Mouse (Mus musculus) hindbrain, embryonic 12.5 days (tissue): ENCODE results near the gene Ahdc1. TPM values are rescaled to one million over a fixed set of nuclear protein-coding genes. Genes with fewer than 3 reads are reported as not detected.
"Not testable (repeated sequence)": the region's sequence is repeated elsewhere in the genome, so short reads cannot be mapped to it uniquely, and the experiment has no call there.

Experiments used
- ATAC-seq: fragments of 200-750 bp; cut with Nextera tagmentation; 2 replicates; pipeline ENCODE4 v1.8.0; 2017; ENCODE audit warnings: moderate TSS enrichment; ENCODE audit not compliant: low FRiP score
- H3K27ac ChIP-seq: fragments of 300-500 bp; sonication (generic); 2 replicates; pipeline ENCODE4 v1.5.1; 2016; ENCODE audit warnings: mild to moderate bottlenecking
- H3K27me3 ChIP-seq: fragments of 300-500 bp; sonication (generic); 2 replicates; pipeline ENCODE4 v1.6.1; 2016; ENCODE audit warnings: mild to moderate bottlenecking
- H3K36me3 ChIP-seq: fragments of 300-500 bp; sonication (generic); 2 replicates; pipeline ENCODE4 v1.6.1; 2016; ENCODE audit warnings: mild to moderate bottlenecking
- H3K4me1 ChIP-seq: fragments of 300-500 bp; sonication (generic); 2 replicates; pipeline ENCODE4 v1.6.1; 2016
- H3K4me2 ChIP-seq: fragments of 300-500 bp; sonication (generic); replicated peaks from 2 replicates; pipeline ENCODE4 v1.6.1; 2016; ENCODE audit warnings: mild to moderate bottlenecking
- H3K4me3 ChIP-seq: fragments of 300-500 bp; sonication (generic); 2 replicates; pipeline ENCODE4 v1.5.1; 2016; ENCODE audit warnings: mild to moderate bottlenecking
- H3K9ac ChIP-seq: fragments of 300-500 bp; sonication (generic); 2 replicates; pipeline ENCODE4 v1.6.1; 2016; ENCODE audit warnings: mild to moderate bottlenecking, moderate library complexity
- H3K9me3 ChIP-seq: fragments of 300-500 bp; sonication (generic); replicated peaks from 2 replicates; pipeline ENCODE4 v1.6.1; 2016; ENCODE audit warnings: mild to moderate bottlenecking
- WGBS: fragments of 180-500 bp; shearing (Covaris S2); methylation state at CpG from one replicate; pipeline ENCODE4 v1.1.7; 2016; 5-methylcytosine and 5-hydroxymethylcytosine counted together
- polyA plus RNA-seq: library from polyadenylated mRNA; unstranded; fragments of >200 nt; fragmentation: Nextera tagmentation; extraction: Ambion mirVana; gene quantifications from 2 replicates; pipeline ENCODE4 v1.2.1, GENCODE M21; 2016

Gene Ahdc1
- polyA plus RNA-seq, 1 experiment from 2014 or later = 15.3 TPM

DNA sequence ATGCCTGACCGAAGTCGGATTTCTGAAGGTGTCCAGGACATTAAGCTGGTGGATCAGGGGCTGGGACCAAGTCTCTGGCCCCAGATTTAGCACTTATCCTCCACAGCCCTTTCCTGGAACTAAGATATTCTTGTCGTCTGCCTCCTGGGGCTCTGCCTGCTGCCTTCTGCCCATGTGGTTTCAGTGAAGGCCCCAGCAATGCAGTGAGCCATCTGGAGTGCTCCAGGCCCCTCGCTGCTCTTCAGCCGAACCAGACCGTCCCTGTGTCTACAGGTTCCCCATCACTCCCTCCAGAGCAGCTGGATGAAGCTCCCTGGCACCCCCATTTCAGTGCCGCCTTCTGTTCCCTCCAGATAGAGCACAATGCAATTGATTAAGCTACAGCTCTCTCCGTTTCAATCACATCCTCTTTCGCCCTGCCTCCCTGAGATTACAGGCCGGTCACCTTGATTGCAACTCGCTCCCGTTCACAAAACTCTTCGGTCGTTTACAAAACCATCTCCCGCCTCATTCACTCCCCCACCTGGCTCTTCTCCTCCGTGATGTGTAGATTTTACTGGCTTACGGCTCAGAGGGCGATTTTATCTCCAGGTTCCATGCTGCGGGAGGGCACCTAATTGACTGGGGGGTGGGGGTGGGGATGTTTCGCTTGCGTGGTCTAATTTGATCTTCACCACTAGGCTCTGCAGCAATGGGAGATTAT is 7.6 kb upstream of the Ahdc1 start:
- Histone ChIP-seq H3K4me2 (no peak overlapping the region; the same call in 1 of the 2 replicates), H3K9me3 (no peaks in the 10 kb centered on the region), H3K4me1 (peaks cover 32% of the 10 kb centered on the region), H3K27me3 (no peaks in the 10 kb centered on the region), H3K4me3 (no peak overlapping the region), H3K9ac (no peak overlapping the region), H3K36me3 (no peaks in the 10 kb centered on the region), H3K27ac (peak overlapping the region; percentile 41; the same call in 1 of the 2 replicates)
- 0 out of 2 replicates have a peak, but pooled peaks have one; percentile 40 for ATAC-seq
- WGBS = 45% methylated on average over 21 of the region's 21 CpGs

DNA sequence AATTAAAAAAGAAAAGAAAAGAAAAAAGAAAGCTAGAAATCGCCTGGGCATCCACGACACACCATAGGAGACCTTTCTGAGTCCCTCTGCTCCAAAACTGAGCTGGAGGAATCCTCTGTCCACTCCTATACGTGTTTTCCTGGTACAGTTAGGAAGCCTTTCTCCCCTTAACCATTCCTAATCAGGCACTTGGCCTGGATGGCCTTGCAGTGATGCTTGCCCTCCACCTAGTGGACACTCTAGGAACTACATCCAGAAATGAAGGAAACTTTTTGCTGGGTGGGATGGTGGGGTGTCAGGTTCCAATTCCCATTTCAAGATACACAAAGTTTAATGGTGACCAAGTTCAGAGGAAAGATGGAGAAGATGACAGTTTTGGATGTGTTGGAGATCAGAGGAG is 5.8 kb upstream of the Ahdc1 start:
- Histone ChIP-seq H3K27me3 (peaks cover 10% of the 10 kb centered on the region), H3K27ac (no peak overlapping the region), H3K36me3 (no peaks in the 10 kb centered on the region), H3K4me2 (no peak overlapping the region), H3K4me1 (peaks cover 32% of the 10 kb centered on the region), H3K4me3 (no peak overlapping the region), H3K9me3 (no peaks in the 10 kb centered on the region), H3K9ac (no peak overlapping the region)
- no peak for ATAC-seq
- 5% methylated on average over 3 of the region's 3 CpGs for WGBS

DNA sequence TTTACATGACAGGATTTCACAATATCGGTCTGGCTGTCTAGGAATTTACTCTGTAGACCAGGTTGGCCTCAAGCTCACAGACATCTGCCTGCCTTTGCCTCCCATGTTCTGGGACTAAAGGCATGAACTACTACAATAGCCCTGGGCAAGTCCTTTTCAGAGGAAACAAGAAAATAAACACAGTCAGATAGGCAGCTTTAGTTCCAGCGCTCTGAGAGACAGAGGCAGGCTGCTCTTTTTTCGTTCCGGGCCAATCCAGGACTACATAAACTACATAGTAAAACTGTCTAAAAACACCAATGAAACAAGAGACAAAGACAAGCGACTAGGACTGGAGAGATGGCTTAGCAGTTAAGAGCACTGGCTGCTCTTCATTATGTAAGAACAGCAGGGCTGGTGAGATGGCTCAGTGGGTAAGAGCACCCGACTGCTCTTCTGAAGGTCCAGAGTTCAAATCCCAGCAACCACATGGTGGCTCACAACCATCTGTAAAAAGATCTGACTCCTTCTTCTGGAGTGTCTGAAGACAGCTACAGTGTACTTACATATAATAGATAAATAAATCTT is 5.1 kb upstream of the Ahdc1 start:
- WGBS = 64% methylated on average over 6 of the region's 6 CpGs
- not testable (repeated sequence) for H3K27ac ChIP-seq, ATAC-seq, H3K9ac ChIP-seq, H3K4me3 ChIP-seq, H3K4me2 ChIP-seq, H3K9me3 ChIP-seq, H3K36me3 ChIP-seq
- Histone ChIP-seq H3K4me1 (peaks cover 40% of the 10 kb centered on the region), H3K27me3 (peaks cover 18% of the 10 kb centered on the region)

DNA sequence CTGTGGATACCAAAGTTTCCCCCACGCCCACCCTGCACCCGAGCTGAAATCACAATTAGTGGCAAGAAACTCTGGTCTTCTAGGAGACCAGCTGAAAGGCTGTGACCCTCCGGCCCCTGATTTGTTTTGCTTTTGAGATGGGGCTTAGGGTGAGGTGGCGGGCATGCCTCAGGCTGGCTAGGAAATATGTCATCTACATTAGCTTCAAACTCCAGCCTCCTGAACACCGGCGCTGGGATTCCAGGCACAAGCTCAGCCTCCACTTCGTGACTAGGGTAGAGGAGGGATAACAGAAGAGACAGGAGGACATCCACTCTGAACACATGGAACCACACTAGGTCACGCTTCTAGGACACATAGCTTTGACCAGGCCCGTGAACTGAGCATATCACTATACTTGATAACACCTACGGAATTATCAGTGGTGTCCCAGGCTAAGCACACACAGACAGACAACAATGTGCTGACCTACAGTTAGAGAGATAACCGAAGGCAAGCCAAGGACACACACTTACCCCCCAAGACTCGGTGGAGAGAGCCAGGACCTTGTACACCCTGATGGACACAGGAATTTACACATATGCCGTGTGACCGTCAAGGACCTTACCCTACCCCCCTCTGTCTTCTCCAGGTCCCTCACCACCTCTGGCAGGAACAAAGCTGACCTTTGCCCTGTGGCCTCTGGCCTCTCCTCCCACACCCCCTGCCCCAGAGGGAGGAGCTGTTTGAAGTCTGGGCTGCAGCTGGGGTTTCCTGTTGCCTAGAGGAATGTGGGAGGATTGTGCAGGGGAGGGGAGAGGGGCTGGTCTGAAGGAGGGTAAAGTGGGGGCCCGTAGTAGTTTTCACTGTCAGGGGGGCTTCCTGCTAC is 3.3 kb upstream of the Ahdc1 start:
- Histone ChIP-seq H3K9ac (peak overlapping the region; percentile 13; the same call in 1 of the 2 replicates), H3K4me3 (no peak overlapping the region), H3K27ac (no peak overlapping the region), H3K4me2 (no peak overlapping the region), H3K27me3 (peaks cover 19% of the 10 kb centered on the region), H3K36me3 (no peaks in the 10 kb centered on the region), H3K9me3 (no peaks in the 10 kb centered on the region), H3K4me1 (peaks cover 31% of the 10 kb centered on the region)
- WGBS = 31% methylated on average over 15 of the region's 15 CpGs
- no peak for ATAC-seq

DNA sequence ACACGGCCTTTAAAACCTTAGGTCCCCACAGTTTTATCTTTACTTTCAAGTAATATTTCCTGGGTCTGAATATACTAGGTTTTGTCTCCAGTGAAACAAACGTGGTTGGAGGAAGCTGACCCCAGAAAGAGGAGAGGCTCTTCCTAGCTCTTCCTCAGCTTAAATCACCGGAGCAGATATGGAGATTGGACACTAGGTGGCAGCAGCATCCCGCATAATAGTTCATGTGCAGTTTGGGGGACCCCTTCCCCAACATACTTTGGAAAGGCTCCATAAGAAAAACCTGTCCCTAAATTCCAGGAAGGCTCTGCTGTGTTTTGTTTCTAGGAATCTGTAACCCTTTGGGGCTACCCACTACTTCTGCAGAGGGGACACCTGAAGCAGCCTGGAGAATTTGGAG is 1.9 kb upstream of the Ahdc1 start:
- WGBS = under 1% methylated on average over 4 of the region's 4 CpGs
- Histone ChIP-seq H3K27me3 (peaks cover 19% of the 10 kb centered on the region), H3K9me3 (no peaks in the 10 kb centered on the region), H3K27ac (no peak overlapping the region), H3K9ac (no peak overlapping the region), H3K4me2 (no peak overlapping the region), H3K4me1 (peaks cover 32% of the 10 kb centered on the region), H3K4me3 (no peak overlapping the region), H3K36me3 (no peaks in the 10 kb centered on the region)
- ATAC-seq = no peak

DNA sequence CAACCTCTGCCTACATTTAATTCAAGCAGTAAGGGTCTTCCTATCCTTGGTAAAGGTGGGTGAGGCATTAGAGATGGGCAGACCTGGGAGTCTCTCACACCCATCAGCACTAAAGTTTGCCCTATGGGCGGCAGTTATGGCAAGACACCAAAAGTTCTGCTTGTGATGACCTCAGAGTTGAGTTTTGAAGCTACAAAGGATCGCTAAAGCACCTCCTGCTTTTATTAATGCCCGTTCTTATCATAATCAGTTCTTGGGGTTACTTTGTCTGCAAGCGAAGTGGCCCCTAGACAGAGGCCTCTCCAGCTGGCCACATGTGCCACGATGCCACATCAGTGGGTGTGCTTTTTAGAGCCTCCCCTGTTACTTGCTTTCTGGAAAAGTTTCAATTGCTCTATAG is 1.4 kb upstream of the Ahdc1 start:
- Histone ChIP-seq H3K4me1 (peaks cover 38% of the 10 kb centered on the region), H3K4me2 (no peak overlapping the region), H3K9me3 (no peaks in the 10 kb centered on the region), H3K27ac (no peak overlapping the region), H3K9ac (no peak overlapping the region), H3K36me3 (no peaks in the 10 kb centered on the region), H3K27me3 (peaks cover 19% of the 10 kb centered on the region), H3K4me3 (no peak overlapping the region)
- ATAC-seq = no peak
- 62% methylated on average over 5 of the region's 5 CpGs for WGBS

DNA sequence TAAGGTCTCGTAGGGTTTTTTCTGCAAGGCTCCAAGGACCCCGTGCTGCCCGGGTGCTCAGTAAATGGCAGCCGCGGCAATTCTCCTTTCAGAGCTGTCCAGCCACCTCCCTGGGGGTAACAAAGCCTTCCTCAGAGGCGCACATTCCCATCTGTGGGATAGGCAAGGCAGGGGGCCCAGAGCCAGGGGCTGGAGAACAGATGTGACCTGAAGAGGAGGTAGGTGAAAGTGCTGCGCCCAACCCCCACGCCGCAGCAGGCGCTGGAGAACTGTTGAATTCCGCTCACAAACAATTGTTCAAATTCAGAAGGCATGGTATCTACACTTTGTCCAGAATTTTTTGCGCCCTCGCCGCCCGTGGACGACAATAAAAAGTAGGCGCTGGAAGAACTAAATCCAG is 449 bp upstream of the Ahdc1 start:
- Histone ChIP-seq H3K9me3 (no peaks in the 10 kb centered on the region), H3K4me3 (peak overlapping the region; percentile 99), H3K36me3 (no peaks in the 10 kb centered on the region), H3K4me1 (peaks cover 47% of the 10 kb centered on the region), H3K27ac (no peak overlapping the region), H3K27me3 (peaks cover 19% of the 10 kb centered on the region), H3K4me2 (peak overlapping the region; percentile 99), H3K9ac (no peak overlapping the region)
- WGBS = under 1% methylated on average over 17 of the region's 17 CpGs
- ATAC-seq = no peak

DNA sequence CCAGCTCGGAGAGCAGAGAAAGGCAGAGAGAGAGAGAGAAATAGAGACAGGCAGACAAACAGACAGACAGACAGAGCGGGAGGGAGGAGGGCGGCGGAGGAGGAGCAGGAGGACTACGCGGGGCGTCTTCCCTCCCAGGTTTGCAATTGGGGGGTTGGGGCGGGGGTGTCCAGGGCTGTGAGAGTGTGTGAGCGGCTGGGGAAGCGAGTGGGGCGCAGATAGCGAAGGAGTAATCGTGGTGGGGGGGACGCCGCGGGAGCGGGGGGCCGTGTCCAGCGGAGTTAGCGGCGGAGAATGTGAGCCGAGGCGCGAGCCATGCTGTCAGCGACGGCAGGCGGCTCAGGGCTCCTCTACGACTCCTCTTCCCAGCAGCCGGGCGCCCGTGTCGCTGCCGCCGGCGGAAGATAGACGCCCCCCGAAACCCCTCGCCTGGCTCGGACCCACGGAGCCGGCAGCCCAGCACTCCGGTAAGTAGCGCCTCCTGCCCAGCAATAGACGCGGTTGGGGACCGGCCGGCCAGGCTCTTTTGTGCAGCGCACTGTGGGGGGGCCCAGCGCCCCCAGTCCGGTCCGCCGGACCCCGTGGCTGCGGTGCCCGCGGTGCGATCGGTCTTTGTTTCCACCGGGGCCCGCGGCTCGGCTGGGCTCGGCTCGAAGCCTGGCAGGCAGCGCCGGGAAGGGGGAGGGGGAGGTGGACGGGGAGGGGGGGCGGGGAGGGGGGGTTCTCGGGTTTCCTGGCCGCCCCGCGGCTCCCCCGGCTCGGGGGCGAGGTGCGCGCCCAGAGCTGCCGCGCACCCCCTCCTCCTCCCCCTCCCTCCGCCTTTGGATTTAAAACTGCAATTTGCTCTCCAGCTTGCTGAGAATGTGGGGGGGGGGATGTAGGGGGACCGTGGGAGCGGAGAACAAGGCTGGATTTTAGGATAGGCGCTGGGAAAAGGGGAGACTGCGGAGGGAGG is 1.0 kb downstream of the Ahdc1 start:
- H3K4me2 ChIP-seq = peak overlapping the region; percentile 99
- under 1% methylated on average over 60 of the region's 84 CpGs for WGBS
- peak overlapping the region; percentile 100 for H3K9ac ChIP-seq
- ATAC-seq = peak; percentile 4; the same call in 1 of the 2 replicates
- H3K4me1 ChIP-seq = peaks cover 62% of the 10 kb centered on the region
- peak overlapping the region; percentile 99 for H3K4me3 ChIP-seq
- no peaks in the 10 kb centered on the region for H3K36me3 ChIP-seq
- H3K27me3 ChIP-seq = peaks cover 19% of the 10 kb centered on the region
- no peaks in the 10 kb centered on the region for H3K9me3 ChIP-seq
- peak overlapping the region; percentile 97 for H3K27ac ChIP-seq

DNA sequence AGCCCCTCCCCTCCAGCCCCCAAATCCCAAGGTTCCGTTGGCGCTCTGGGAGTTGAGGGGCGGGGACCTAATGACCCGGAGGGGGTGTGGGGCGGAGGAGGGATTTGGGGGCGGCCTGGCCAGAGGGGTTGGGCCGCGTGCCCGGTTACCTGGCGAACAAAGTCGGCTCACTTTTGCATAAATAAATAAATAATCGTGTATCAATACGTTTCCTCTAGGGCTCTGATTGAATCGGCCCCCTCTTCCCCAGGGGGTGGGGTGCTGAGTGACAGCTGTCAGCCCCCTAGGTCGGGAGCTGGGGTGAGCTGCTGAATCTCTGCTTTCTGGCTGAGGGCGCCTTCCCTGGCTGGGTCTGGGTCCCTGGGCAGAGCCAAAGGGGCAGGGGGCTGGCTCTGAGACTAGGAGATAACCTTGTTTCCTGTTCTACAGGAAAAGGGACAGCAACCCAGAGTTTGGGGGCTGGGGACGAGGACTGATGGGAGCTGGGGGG is 1.8 kb downstream of the Ahdc1 start:
- no peak for ATAC-seq
- H3K9me3 ChIP-seq = no peaks in the 10 kb centered on the region
- H3K4me3 ChIP-seq = peak overlapping the region; percentile 99
- H3K36me3 ChIP-seq = no peaks in the 10 kb centered on the region
- H3K27ac ChIP-seq = peak overlapping the region; percentile 97
- peaks cover 19% of the 10 kb centered on the region for H3K27me3 ChIP-seq
- 2% methylated on average over 17 of the region's 17 CpGs for WGBS
- peaks cover 64% of the 10 kb centered on the region for H3K4me1 ChIP-seq
- H3K4me2 ChIP-seq = peak overlapping the region; percentile 99
- peak overlapping the region; percentile 100 for H3K9ac ChIP-seq

DNA sequence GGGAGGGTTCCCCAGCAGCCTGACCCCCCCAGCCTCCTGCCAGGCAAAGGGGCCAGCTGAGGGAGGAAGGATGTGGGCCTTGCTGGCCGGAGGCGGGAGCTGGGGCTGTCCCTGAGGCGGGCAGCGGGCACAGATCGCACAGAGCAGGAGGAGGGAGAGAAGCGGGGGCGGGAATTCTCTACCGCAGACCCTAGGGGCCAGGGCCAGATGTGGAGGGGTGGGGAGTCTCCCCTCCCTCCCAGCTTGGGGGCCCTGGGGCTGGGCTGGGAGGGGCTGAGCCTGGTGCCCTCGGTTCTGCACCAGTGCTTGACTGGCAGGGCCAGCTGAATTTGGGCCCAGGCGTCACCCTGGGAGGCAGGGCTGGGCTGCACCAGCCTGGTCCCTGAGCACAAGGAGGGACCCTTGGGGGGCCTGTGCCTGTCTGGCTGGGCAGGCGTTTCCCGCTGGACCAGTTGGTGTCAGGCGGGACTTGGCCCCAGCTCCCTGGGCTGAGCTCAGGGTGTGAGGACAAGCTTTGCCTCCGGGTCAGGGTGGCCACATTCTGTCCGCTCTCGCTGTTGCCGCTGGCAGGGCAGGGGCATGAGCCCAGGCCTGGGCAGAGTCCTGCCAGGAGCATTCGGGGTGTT is 2.3 kb downstream of the Ahdc1 start:
- peak overlapping the region; percentile 99 for H3K4me2 ChIP-seq
- H3K4me3 ChIP-seq = peak overlapping the region; percentile 99
- peak; percentile 33 for ATAC-seq
- no peaks in the 10 kb centered on the region for H3K9me3 ChIP-seq
- WGBS = 2% methylated on average over 11 of the region's 18 CpGs
- H3K9ac ChIP-seq = peak overlapping the region; percentile 100
- H3K36me3 ChIP-seq = no peaks in the 10 kb centered on the region
- H3K27ac ChIP-seq = peak overlapping the region; percentile 97
- peaks cover 65% of the 10 kb centered on the region for H3K4me1 ChIP-seq
- H3K27me3 ChIP-seq = peaks cover 19% of the 10 kb centered on the region

DNA sequence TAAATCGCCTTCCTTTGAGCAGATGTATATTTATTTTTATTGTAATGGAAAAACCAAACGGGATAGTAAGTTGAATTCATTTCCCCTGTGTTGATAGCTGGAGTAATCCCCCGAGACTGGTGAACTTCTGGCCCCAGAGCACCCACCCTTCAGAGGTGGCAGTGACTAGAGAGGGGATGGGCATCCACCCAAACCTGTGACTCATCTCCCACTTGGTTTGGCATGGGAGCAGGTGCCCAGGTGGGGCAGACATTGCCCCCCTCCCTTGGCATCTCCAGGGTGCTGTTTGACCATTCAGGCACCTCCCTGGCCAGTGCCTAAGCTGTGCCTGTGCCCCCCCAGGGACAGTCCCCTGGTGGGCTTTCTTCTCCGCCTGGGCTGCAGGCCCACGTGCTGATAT is 3.0 kb downstream of the Ahdc1 start:
- Histone ChIP-seq H3K4me3 (peak overlapping the region; percentile 99), H3K27me3 (peaks cover 19% of the 10 kb centered on the region), H3K27ac (peak overlapping the region; percentile 97), H3K9me3 (no peaks in the 10 kb centered on the region), H3K9ac (peak overlapping the region; percentile 100), H3K4me1 (peaks cover 67% of the 10 kb centered on the region), H3K4me2 (peak overlapping the region; percentile 99), H3K36me3 (no peaks in the 10 kb centered on the region)
- ATAC-seq = no peak
- 25% methylated on average over 5 of the region's 5 CpGs for WGBS
